Mouse (Mus musculus): ENCODE measurements at regions not wholly inside any gene's neighbourhood (a gene's known extent, or its start where the extent isn't known, plus 50 kb on each side); places are given as distances from the start of the nearest gene placed in this dataset.

DNA sequence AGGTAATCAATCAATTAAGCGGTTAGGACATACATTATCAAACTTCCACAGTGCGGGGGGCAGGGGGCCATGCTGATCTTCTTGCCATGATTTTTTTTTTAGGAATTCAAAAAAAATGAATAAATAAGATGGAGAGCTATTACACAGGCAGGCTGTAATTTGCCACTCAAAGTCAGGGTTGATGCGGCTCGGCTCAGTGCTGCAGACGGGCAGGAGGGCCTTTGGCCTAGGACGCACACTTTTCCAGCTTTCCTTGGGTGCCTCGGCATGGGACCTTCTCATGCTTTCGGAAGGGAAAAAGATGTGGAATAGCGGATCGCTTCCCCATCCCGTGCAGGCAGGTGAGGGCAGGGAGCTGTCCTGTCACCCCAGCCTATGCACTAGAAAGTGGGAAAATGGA, 383.4 kb upstream of the 3110018I06Rik start:
- DNase-seq (ENCODE audit: low spot score) = no peak
- WGBS = 66% methylated on average over 11 of the region's 11 CpGs
- H3K36me3 ChIP-seq (ENCODE audit: insufficient read depth, low read length) = no peaks in the 10 kb centered on the region
- no peaks in the 10 kb centered on the region; the same call in 1 of the 2 replicates for H3K27me3 ChIP-seq (ENCODE audit: insufficient read depth, low read length)
- TF ChIP-seq CTCF (IDR thresholded peaks at IDR 0.05; ENCODE audit: low read depth) = no peak
- no peak overlapping the region for H3K4me3 ChIP-seq (ENCODE audit: low read length)
- H3K4me2 ChIP-seq (ENCODE audit: low read depth, low read length) = no peak overlapping the region
- no peak overlapping the region for H3K27ac ChIP-seq
- H3K9ac ChIP-seq (replicated peaks; ENCODE audit: low read length) = no peak overlapping the region
- ATAC-seq = no peak
- H3K9me3 ChIP-seq (ENCODE audit: low read length) = no peaks in the 10 kb centered on the region
- H3K4me1 ChIP-seq (ENCODE audit: insufficient read depth, low read length) = no peaks in the 10 kb centered on the region

DNA sequence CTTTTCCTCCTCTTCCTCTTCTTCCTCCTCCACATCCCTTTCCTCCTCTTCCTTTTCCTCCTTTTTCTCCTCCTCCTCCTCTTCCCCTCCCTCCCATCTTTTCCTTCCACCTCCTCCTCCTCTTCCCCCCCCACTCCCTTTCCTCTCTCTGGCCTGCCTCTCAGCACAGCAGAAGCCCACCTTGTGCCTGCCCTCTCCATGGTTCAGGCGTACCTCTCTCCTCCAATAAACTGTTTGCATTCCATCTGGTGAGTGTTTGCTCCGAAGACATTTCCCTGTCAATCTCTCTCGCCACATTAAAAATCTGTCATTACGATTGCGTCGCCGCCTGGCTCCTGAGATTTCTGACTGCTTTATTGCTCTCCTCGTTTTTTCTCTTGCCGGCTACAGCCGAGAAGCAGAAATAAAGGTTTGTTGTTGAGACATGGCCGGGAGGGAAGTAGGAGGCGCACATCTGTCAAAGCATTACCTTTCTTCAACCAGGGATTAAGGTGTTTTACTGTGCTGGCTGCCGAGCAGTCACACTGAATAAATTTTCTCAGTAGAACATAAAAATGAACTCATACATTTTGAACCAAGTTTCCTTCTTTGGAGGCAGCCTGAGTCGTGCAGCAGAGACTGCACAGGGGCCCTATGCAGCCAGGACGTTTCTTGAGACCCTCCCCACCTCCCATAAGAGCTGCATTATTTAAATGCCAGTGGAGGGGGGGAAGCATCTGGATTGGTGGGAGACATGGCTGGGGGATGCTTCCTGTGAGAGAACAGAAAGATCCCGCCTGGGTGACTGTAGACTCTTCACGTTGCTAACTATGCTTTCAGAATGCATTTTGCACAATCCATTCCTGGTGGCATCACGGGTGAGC, 376.3 kb upstream of the 3110018I06Rik start:
- H3K27me3 ChIP-seq (ENCODE audit: insufficient read depth, low read length) = no peaks in the 10 kb centered on the region; the same call in 1 of the 2 replicates
- peak overlapping the region; percentile 10; the same call in 1 of the 2 replicates for H3K4me2 ChIP-seq (ENCODE audit: low read depth, low read length)
- no peak for TF ChIP-seq CTCF (IDR thresholded peaks at IDR 0.05; ENCODE audit: low read depth)
- ATAC-seq (no peak), DNase-seq (ENCODE audit: low spot score) (peak; percentile 23)
- 42% methylated on average over 18 of the region's 18 CpGs for WGBS
- H3K9me3 ChIP-seq (ENCODE audit: low read length) = no peaks in the 10 kb centered on the region
- no peak overlapping the region for H3K9ac ChIP-seq (replicated peaks; ENCODE audit: low read length)
- H3K4me1 ChIP-seq (ENCODE audit: insufficient read depth, low read length) = no peaks in the 10 kb centered on the region
- no peak overlapping the region for H3K4me3 ChIP-seq (ENCODE audit: low read length)
- H3K36me3 ChIP-seq (ENCODE audit: insufficient read depth, low read length) = no peaks in the 10 kb centered on the region
- H3K27ac ChIP-seq = no peak overlapping the region; the same call in 1 of the 2 replicates

DNA sequence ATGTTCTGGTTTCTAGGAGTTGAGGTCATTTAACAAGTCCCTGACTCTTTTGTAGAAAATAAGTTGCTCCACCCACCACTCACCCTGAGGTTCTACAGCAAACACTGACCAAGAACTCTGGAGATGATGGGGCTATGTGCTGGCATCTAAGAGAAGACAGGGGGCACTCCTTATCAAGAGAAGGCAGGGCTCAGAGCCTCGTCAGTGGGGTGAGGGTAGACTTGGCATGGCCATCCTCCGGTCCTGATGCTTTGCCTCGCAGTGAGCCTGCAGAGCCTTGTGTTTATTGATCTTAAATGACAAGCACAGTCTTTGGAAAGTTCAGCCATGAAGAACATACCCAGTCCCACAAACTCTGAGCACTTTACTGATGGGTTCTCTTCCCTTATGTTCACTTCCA, 370.1 kb upstream of the 3110018I06Rik start:
- TF ChIP-seq CTCF (IDR thresholded peaks at IDR 0.05; ENCODE audit: low read depth) = no peak
- Histone ChIP-seq H3K27ac (no peak overlapping the region), H3K4me3 (ENCODE audit: low read length) (no peak overlapping the region), H3K4me1 (ENCODE audit: insufficient read depth, low read length) (no peaks in the 10 kb centered on the region), H3K4me2 (ENCODE audit: low read depth, low read length) (no peak overlapping the region), H3K36me3 (ENCODE audit: insufficient read depth, low read length) (no peaks in the 10 kb centered on the region), H3K27me3 (ENCODE audit: insufficient read depth, low read length) (no peaks in the 10 kb centered on the region), H3K9me3 (ENCODE audit: low read length) (no peaks in the 10 kb centered on the region), H3K9ac (replicated peaks; ENCODE audit: low read length) (no peak overlapping the region)
- WGBS = 75% methylated on average over 3 of the region's 3 CpGs
- ATAC-seq (no peak), DNase-seq (ENCODE audit: low spot score) (no peak)

DNA sequence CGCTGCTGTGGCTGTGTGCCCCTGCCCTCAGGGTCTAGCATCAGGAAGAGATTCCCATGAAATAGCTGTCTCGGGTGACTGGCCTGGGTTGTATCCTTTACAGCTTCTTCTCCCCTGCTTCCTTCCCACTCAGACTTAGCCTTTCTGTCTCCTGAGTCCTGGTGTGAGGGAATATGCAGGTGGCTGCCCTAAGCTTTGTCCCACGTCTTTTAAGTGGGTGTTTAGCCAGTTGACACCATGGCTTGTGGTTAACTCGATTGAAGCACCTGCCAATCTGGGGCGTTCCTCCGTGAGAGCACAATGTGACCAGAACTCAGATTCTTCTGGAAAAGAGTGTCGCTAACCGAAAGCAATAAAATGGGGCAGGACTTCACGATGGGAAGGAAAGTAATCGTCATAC, 369.4 kb upstream of the 3110018I06Rik start:
- no peaks in the 10 kb centered on the region for H3K36me3 ChIP-seq (ENCODE audit: insufficient read depth, low read length)
- no peak overlapping the region for H3K4me3 ChIP-seq (ENCODE audit: low read length)
- ATAC-seq (no peak), DNase-seq (ENCODE audit: low spot score) (no peak)
- WGBS = 77% methylated on average over 10 of the region's 10 CpGs
- TF ChIP-seq CTCF (IDR thresholded peaks at IDR 0.05; ENCODE audit: low read depth) = no peak
- no peak overlapping the region for H3K9ac ChIP-seq (replicated peaks; ENCODE audit: low read length)
- H3K27me3 ChIP-seq (ENCODE audit: insufficient read depth, low read length) = no peaks in the 10 kb centered on the region
- no peaks in the 10 kb centered on the region for H3K4me1 ChIP-seq (ENCODE audit: insufficient read depth, low read length)
- H3K9me3 ChIP-seq (ENCODE audit: low read length) = no peaks in the 10 kb centered on the region
- H3K27ac ChIP-seq = no peak overlapping the region
- no peak overlapping the region for H3K4me2 ChIP-seq (ENCODE audit: low read depth, low read length)

DNA sequence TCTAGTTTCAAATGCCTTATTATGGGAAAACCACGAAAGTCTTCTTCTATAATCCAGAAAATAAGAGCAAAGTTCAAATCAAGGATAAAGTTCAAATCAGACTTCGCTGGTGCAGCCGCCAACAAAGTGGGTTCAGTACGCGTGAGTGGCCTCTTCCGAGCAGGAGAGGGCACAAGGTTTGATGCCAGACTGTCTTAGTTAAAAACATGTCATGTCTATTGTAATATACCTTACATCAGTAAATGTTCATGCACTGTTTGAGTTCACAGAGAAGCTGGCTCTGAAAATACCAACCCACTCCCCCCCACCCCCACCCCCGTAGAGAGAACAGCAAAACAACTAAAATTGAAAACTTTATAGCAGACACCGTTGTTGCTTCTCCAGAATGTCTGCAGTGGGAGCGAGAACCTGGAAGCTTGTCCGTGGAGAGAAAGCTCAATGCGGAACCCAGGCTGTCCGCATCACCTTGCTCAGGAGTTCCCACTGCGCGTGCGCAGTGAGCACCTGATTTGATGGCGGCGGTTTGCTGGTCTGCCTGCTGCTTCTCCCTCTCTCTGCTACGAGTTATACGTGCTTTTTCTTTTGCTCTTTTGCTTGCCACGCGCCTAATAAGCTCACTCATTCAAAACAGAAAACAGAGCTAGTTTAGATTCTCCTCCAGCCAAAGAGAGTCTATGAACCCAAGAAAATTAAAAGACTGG, 367.8 kb upstream of the 3110018I06Rik start:
- H3K9ac ChIP-seq (replicated peaks; ENCODE audit: low read length) = no peak overlapping the region
- no peaks in the 10 kb centered on the region for H3K4me1 ChIP-seq (ENCODE audit: insufficient read depth, low read length)
- no peak for ATAC-seq
- no peak for DNase-seq (ENCODE audit: low spot score)
- H3K27ac ChIP-seq = no peak overlapping the region
- H3K9me3 ChIP-seq (ENCODE audit: low read length) = no peaks in the 10 kb centered on the region
- H3K27me3 ChIP-seq (ENCODE audit: insufficient read depth, low read length) = no peaks in the 10 kb centered on the region
- no peak for TF ChIP-seq CTCF (IDR thresholded peaks at IDR 0.05; ENCODE audit: low read depth)
- H3K36me3 ChIP-seq (ENCODE audit: insufficient read depth, low read length) = no peaks in the 10 kb centered on the region
- H3K4me2 ChIP-seq (ENCODE audit: low read depth, low read length) = no peak overlapping the region
- 91% methylated on average over 21 of the region's 21 CpGs for WGBS
- no peak overlapping the region for H3K4me3 ChIP-seq (ENCODE audit: low read length)

DNA sequence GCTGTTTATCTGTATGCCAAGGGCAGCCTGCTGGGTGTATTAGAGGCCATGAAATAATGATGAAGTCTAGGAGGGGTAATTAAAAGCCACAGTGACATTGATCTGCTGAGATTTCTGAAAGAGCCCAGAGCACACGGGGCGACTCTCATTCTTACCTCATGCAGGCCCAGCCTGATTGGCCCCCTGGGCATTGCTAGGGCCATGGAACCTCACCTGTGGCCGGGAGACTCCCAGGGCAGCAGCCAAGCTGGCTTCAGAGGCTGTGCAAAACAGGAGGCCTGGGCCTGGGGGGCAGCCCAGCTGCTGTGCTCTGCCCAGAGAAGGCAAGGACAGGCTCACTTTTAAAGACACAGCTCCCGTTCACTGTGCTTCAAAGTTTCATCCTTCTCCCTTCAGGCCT, 366.4 kb upstream of the 3110018I06Rik start:
- Histone ChIP-seq H3K27ac (no peak overlapping the region), H3K36me3 (ENCODE audit: insufficient read depth, low read length) (no peaks in the 10 kb centered on the region), H3K27me3 (ENCODE audit: insufficient read depth, low read length) (no peaks in the 10 kb centered on the region), H3K4me1 (ENCODE audit: insufficient read depth, low read length) (no peaks in the 10 kb centered on the region), H3K9me3 (ENCODE audit: low read length) (no peaks in the 10 kb centered on the region), H3K9ac (replicated peaks; ENCODE audit: low read length) (no peak overlapping the region), H3K4me2 (ENCODE audit: low read depth, low read length) (no peak overlapping the region), H3K4me3 (ENCODE audit: low read length) (no peak overlapping the region)
- no peak for ATAC-seq
- no peak for DNase-seq (ENCODE audit: low spot score)
- no peak for TF ChIP-seq CTCF (IDR thresholded peaks at IDR 0.05; ENCODE audit: low read depth)
- 54% methylated on average over 4 of the region's 4 CpGs for WGBS

DNA sequence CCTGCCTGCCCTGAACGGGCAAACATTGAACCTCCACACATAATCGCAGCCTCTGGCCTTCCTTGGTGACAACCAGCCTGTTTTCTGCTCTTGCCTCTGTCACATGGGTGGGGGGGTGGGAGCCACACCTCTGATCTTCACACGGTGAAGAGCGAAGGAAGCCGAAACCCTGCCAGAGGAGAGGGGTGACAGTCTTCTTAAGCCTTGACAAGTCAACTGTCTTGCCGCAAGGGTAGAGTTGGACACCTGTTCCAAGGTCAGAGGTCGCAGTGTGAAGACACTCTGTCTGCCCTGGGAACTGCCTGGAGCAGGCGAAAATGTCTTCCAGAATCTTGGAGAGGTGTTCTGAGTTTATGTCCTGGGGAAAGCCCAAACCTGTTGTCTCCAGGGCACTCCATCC, 364.8 kb upstream of the 3110018I06Rik start:
- Histone ChIP-seq H3K27me3 (ENCODE audit: insufficient read depth, low read length) (no peaks in the 10 kb centered on the region), H3K4me1 (ENCODE audit: insufficient read depth, low read length) (no peaks in the 10 kb centered on the region), H3K9me3 (ENCODE audit: low read length) (no peaks in the 10 kb centered on the region), H3K27ac (no peak overlapping the region), H3K4me2 (ENCODE audit: low read depth, low read length) (no peak overlapping the region), H3K36me3 (ENCODE audit: insufficient read depth, low read length) (no peaks in the 10 kb centered on the region), H3K4me3 (ENCODE audit: low read length) (no peak overlapping the region), H3K9ac (replicated peaks; ENCODE audit: low read length) (no peak overlapping the region)
- TF ChIP-seq CTCF (IDR thresholded peaks at IDR 0.05; ENCODE audit: low read depth) = no peak
- no peak for DNase-seq (ENCODE audit: low spot score)
- ATAC-seq = no peak
- WGBS = 88% methylated on average over 8 of the region's 8 CpGs

Measured in hindbrain, postnatal 0 days (tissue).